Mouse (Mus musculus) myocyte (in vitro differentiated cells): ENCODE results near the gene Mtcl1.

Source experiments
- CEBPB ChIP-seq: IDR thresholded peaks from 2 replicates; pipeline ENCODE4 v1.6.1; 2011; ENCODE audit warnings: mild to moderate bottlenecking, moderate library complexity; ENCODE audit not compliant: poor library complexity, insufficient read depth, severe bottlenecking
- MAX ChIP-seq: IDR thresholded peaks from one replicate; pipeline ENCODE4 v1.6.1; 2011; ENCODE audit warnings: low read depth, mild to moderate bottlenecking, control low read depth
- MYOD1 ChIP-seq, 3 experiments: IDR thresholded peaks; one replicate each; pipeline ENCODE4 v1.6.1; 2011; ENCODE audit warnings: control low read depth in 2 of 3, low read depth in 2 of 3, mild to moderate bottlenecking in 2 of 3, moderate library complexity in 1 of 3; ENCODE audit not compliant: insufficient read length in 2 of 3, control insufficient read depth in 1 of 3
- MYOG ChIP-seq, 3 experiments: IDR thresholded peaks; one replicate each; pipeline ENCODE4 v1.6.1; 2011; ENCODE audit warnings: control low read depth in 2 of 3, low read depth in 2 of 3, mild to moderate bottlenecking in 2 of 3; ENCODE audit not compliant: insufficient read length in 2 of 3, control insufficient read depth in 1 of 3, insufficient read depth in 1 of 3
- POLR2A ChIP-seq: IDR thresholded peaks from one replicate; pipeline ENCODE4 v1.6.1; 2011; ENCODE audit warnings: low read depth, mild to moderate bottlenecking, control low read depth, moderate library complexity; ENCODE audit not compliant: insufficient read length
- POLR2AphosphoS2 ChIP-seq: IDR thresholded peaks from one replicate; pipeline ENCODE4 v1.6.1; 2011; ENCODE audit warnings: low read depth, control low read depth; ENCODE audit not compliant: insufficient read length
- REST ChIP-seq: IDR thresholded peaks from one replicate; pipeline ENCODE4 v1.6.1; 2011; ENCODE audit warnings: mild to moderate bottlenecking, control low read depth, moderate library complexity; ENCODE audit not compliant: insufficient read depth, insufficient read length
- TCF12 ChIP-seq: IDR thresholded peaks from one replicate; pipeline ENCODE4 v1.6.1; 2011; ENCODE audit warnings: mild to moderate bottlenecking, control low read depth; ENCODE audit not compliant: poor library complexity, insufficient read depth, severe bottlenecking
- TCF3 ChIP-seq: IDR thresholded peaks from one replicate; pipeline ENCODE4 v1.6.1; 2011; ENCODE audit warnings: low read depth, control low read depth; ENCODE audit not compliant: insufficient read length
- USF1 ChIP-seq: IDR thresholded peaks from one replicate; pipeline ENCODE4 v1.6.1; 2011; ENCODE audit warnings: low read depth, mild to moderate bottlenecking, control low read depth, moderate library complexity

DNA sequence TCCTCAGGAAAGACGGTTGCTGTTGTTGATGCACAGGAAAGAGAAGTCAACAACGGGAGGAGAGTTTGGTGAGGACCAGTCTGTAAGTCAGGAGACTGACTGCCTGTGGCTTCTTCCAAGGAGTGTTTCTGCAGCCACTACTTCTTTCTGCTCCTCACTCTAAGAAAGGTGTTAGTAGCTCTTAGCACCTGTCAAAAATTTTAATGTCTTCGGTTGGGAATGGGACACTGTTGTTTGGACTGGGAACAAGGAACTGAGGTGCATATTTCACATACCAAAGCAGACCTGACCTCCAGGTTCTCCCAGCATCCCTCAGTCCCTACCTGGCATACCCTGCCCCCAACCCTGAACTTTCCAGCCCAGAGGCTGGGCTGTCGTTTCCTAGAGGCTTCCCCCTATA lies 21.7 kb upstream of the Mtcl1 start:
- TF ChIP-seq MAX (no peak), POLR2A (no peak), MYOG (IDR thresholded peaks at IDR 0.05; ENCODE audit: control insufficient read depth in 1 of 3, insufficient read depth in 1 of 3, insufficient read length in 2 of 3, low read depth in 2 of 3) (no peak), POLR2AphosphoS2 (no peak), USF1 (no peak), CEBPB (no peak), TCF3 (no peak), MYOD1 (IDR thresholded peaks at IDR 0.05; ENCODE audit: control insufficient read depth in 1 of 3, insufficient read length in 2 of 3, low read depth in 2 of 3) (no peak), TCF12 (no peak), REST (no peak)
